Mouse (Mus musculus): ENCODE data around the gene Stk10. TPM values are rescaled to one million over a fixed set of nuclear protein-coding genes. Genes with fewer than 3 reads are reported as not detected.

The Stk10 gene
- polyA plus RNA-seq, 1 experiment from 2014 or later, result 2.6 TPM

GRCm38 (mm10) chr11:32588090-32588891 lies 55.2 kb downstream of the Stk10 start:
- Histone ChIP-seq H3K4me3 (ENCODE audit: low read depth, low read length) (no peak overlapping the region), H3K9ac (ENCODE audit: low read depth, low read length) (no peak overlapping the region), H3K4me2 (replicated peaks; ENCODE audit: low read depth) (no peak overlapping the region), H3K9me3 (ENCODE audit: control insufficient read depth) (no peaks in the 10 kb centered on the region), H3K27me3 (replicated peaks; ENCODE audit: control insufficient read depth, insufficient read depth, low read length) (no peaks in the 10 kb centered on the region), H3K36me3 (ENCODE audit: control insufficient read depth, insufficient read depth) (peaks cover 11% of the 10 kb centered on the region; the same call in 1 of the 2 replicates), H3K27ac (ENCODE audit: low read depth, low read length) (no peak overlapping the region), H3K4me1 (replicated peaks; ENCODE audit: control insufficient read depth, insufficient read depth, low read length) (no peaks in the 10 kb centered on the region)
- WGBS, result 34% methylated on average over 15 of the region's 15 CpGs
- TF ChIP-seq CTCF (IDR thresholded peaks at IDR 0.05; ENCODE audit: low read depth), result peak; percentile 96
- no peak for ATAC-seq

- 83% methylated on average over 11 of the region's 11 CpGs for WGBS
- Histone ChIP-seq H3K4me2 (replicated peaks; ENCODE audit: low read depth) (no peak overlapping the region), H3K27me3 (replicated peaks; ENCODE audit: control insufficient read depth, insufficient read depth, low read length) (no peaks in the 10 kb centered on the region), H3K36me3 (ENCODE audit: control insufficient read depth, insufficient read depth) (peaks cover 11% of the 10 kb centered on the region; the same call in 1 of the 2 replicates), H3K9me3 (ENCODE audit: control insufficient read depth) (no peaks in the 10 kb centered on the region), H3K27ac (ENCODE audit: low read depth, low read length) (no peak overlapping the region), H3K4me3 (ENCODE audit: low read depth, low read length) (no peak overlapping the region), H3K4me1 (replicated peaks; ENCODE audit: control insufficient read depth, insufficient read depth, low read length) (no peaks in the 10 kb centered on the region), H3K9ac (ENCODE audit: low read depth, low read length) (no peak overlapping the region)
- TF ChIP-seq CTCF (IDR thresholded peaks at IDR 0.05; ENCODE audit: low read depth), result no peak
- no peak for ATAC-seq
Observed at GRCm38 (mm10) chr11:32588892-32589172, 55.7 kb downstream of the Stk10 start.

- H3K27ac ChIP-seq (ENCODE audit: low read depth, low read length), result no peak overlapping the region
- no peak for ATAC-seq
- no peak for TF ChIP-seq CTCF (IDR thresholded peaks at IDR 0.05; ENCODE audit: low read depth)
Observed at GRCm38 (mm10) chr11:32589201-32589600, 56.1 kb downstream of the Stk10 start.

GRCm38 (mm10) chr11:32589791-32590190 lies 56.7 kb downstream of the Stk10 start:
- H3K9me3 ChIP-seq (ENCODE audit: control insufficient read depth), result no peaks in the 10 kb centered on the region
- no peaks in the 10 kb centered on the region for H3K4me1 ChIP-seq (replicated peaks; ENCODE audit: control insufficient read depth, insufficient read depth, low read length)
- TF ChIP-seq CTCF (IDR thresholded peaks at IDR 0.05; ENCODE audit: low read depth), result no peak
- WGBS, result 85% methylated on average over 8 of the region's 8 CpGs
- H3K4me3 ChIP-seq (ENCODE audit: low read depth, low read length), result no peak overlapping the region
- no peaks in the 10 kb centered on the region for H3K27me3 ChIP-seq (replicated peaks; ENCODE audit: control insufficient read depth, insufficient read depth, low read length)
- H3K36me3 ChIP-seq (ENCODE audit: control insufficient read depth, insufficient read depth), result peaks cover 11% of the 10 kb centered on the region; the same call in 1 of the 2 replicates
- no peak for ATAC-seq
- no peak overlapping the region for H3K27ac ChIP-seq (ENCODE audit: low read depth, low read length)
- no peak overlapping the region for H3K9ac ChIP-seq (ENCODE audit: low read depth, low read length)
- no peak overlapping the region for H3K4me2 ChIP-seq (replicated peaks; ENCODE audit: low read depth)

More at GRCm38 (mm10) chr11:32589201-32589600, 56.1 kb downstream of the Stk10 start:
- H3K36me3 ChIP-seq (ENCODE audit: control insufficient read depth, insufficient read depth), result peaks cover 11% of the 10 kb centered on the region; the same call in 1 of the 2 replicates
- H3K27me3 ChIP-seq (replicated peaks; ENCODE audit: control insufficient read depth, insufficient read depth, low read length), result no peaks in the 10 kb centered on the region
- WGBS, result 93% methylated on average over 12 of the region's 12 CpGs
- H3K9ac ChIP-seq (ENCODE audit: low read depth, low read length), result no peak overlapping the region
- H3K9me3 ChIP-seq (ENCODE audit: control insufficient read depth), result no peaks in the 10 kb centered on the region
- H3K4me3 ChIP-seq (ENCODE audit: low read depth, low read length), result no peak overlapping the region
- no peak overlapping the region for H3K4me2 ChIP-seq (replicated peaks; ENCODE audit: low read depth)
- no peaks in the 10 kb centered on the region for H3K4me1 ChIP-seq (replicated peaks; ENCODE audit: control insufficient read depth, insufficient read depth, low read length)

GRCm38 (mm10) chr11:32590205-32590604 lies 57.1 kb downstream of the Stk10 start:
- Histone ChIP-seq H3K4me1 (replicated peaks; ENCODE audit: control insufficient read depth, insufficient read depth, low read length) (no peaks in the 10 kb centered on the region), H3K4me3 (ENCODE audit: low read depth, low read length) (no peak overlapping the region), H3K9ac (ENCODE audit: low read depth, low read length) (no peak overlapping the region), H3K27ac (ENCODE audit: low read depth, low read length) (no peak overlapping the region), H3K9me3 (ENCODE audit: control insufficient read depth) (no peaks in the 10 kb centered on the region), H3K36me3 (ENCODE audit: control insufficient read depth, insufficient read depth) (peaks cover 11% of the 10 kb centered on the region; the same call in 1 of the 2 replicates), H3K4me2 (replicated peaks; ENCODE audit: low read depth) (no peak overlapping the region), H3K27me3 (replicated peaks; ENCODE audit: control insufficient read depth, insufficient read depth, low read length) (no peaks in the 10 kb centered on the region)
- no peak for TF ChIP-seq CTCF (IDR thresholded peaks at IDR 0.05; ENCODE audit: low read depth)
- no peak for ATAC-seq
- 87% methylated on average over 6 of the region's 6 CpGs for WGBS

GRCm38 (mm10) chr11:32591921-32592850 lies 59.1 kb downstream of the Stk10 start:
- Histone ChIP-seq H3K9ac (ENCODE audit: low read depth, low read length) (no peak overlapping the region), H3K4me2 (replicated peaks; ENCODE audit: low read depth) (no peak overlapping the region), H3K27me3 (replicated peaks; ENCODE audit: control insufficient read depth, insufficient read depth, low read length) (no peaks in the 10 kb centered on the region), H3K27ac (ENCODE audit: low read depth, low read length) (no peak overlapping the region), H3K36me3 (ENCODE audit: control insufficient read depth, insufficient read depth) (peaks cover 11% of the 10 kb centered on the region; the same call in 1 of the 2 replicates), H3K9me3 (ENCODE audit: control insufficient read depth) (no peaks in the 10 kb centered on the region), H3K4me1 (replicated peaks; ENCODE audit: control insufficient read depth, insufficient read depth, low read length) (no peaks in the 10 kb centered on the region), H3K4me3 (ENCODE audit: low read depth, low read length) (no peak overlapping the region)
- peak; percentile 74 for TF ChIP-seq CTCF (IDR thresholded peaks at IDR 0.05; ENCODE audit: low read depth)
- WGBS, result 69% methylated on average over 12 of the region's 12 CpGs
- ATAC-seq, result no peak
